Mouse (Mus musculus) liver, adult 10 weeks (tissue): Measurements from ENCODE around the gene Adnp. TPM values are rescaled to one million over a fixed set of nuclear protein-coding genes. Genes with fewer than 3 reads are reported as not detected.

Source experiments
- polyA plus RNA-seq: library from polyadenylated mRNA; stranded (reverse); fragments of 350-450 nt; fragmentation: Illumina TruSeq; extraction: RNeasy Lipid Tissue Mini Kit (QIAGEN cat#74804); gene quantifications from one replicate; pipeline ENCODE4 v1.2.3, GENCODE M21; 2014; ENCODE audit warnings: low read depth, low replicate concordance

The Adnp gene
- polyA plus RNA-seq: 2.9 TPM

DNA sequence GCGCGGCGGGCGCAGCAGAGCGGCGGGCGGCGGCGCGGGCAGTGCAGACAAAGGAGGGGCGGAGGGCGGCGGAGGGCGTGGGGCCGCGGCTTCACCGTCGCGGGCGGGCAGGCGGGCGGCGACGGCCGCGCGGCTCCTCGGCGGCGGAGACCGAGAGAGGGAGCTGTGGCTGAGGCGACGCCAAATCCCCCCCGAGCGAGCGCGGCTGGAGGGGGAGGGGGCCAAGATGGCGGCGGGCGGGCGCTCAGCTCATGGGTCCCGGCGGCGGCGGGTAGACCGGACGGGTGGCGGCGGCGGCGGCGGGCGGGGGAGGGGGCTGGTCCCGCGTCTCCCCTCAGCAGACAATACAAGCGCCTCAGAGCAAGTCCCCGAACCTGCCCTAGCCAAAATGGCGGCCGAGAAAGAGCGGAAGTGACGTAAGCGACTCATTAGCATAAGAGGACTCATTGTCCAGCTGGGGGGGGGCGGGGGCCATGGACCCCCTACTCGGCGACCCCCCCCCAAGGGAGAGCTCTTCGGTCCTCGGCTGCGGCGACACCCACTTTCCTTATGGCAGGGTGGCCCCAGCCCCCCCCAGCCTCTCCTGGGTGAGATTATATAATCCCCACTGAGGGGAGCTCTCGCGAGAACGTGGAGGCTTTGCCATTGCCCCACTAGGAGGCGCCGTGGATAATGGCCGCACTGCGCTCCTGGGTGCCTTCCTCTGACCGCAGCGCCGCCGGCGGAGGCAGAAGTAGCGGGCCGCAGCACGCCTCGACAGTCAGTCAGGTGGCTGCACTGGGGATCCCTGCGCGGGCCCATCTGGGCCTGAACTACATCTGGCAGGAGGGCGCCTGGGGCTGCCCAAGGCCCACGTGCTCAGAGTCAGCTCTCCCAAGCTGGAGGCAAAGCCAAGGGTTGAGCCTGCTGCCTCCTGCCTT lies at the start of gene Adnp:
TSS of gene Adnp (minus strand) at position 388 of the 920 bp plus-strand sequence.

GRCm38 (mm10) chr2:168230026-168230728 lies 23.3 kb upstream of the Adnp start, which contains the start of the genes Gm20716, Dpm1 and Mocs3:
Gene Gm20716 (minus strand): TSS chr2:168230364.
Gene Dpm1 (minus strand): TSS chr2:168230591.
Gene Mocs3 (plus strand): TSS chr2:168230622.

Other genes with a start within 250 kb of the Adnp start
- not detected for gene Ripor3, start 196.5 kb downstream of the Adnp start, polyA plus RNA-seq
- gene Pard6b, start 126.1 kb downstream of the Adnp start, polyA plus RNA-seq: 2.4 TPM
- 37.2 TPM for gene Gm20716, start 23.3 kb upstream of the Adnp start, polyA plus RNA-seq
- 246 TPM for gene Dpm1, start 23.5 kb upstream of the Adnp start, polyA plus RNA-seq
- gene Mocs3, start 23.5 kb upstream of the Adnp start, polyA plus RNA-seq: 1.7 TPM
- not detected for gene Kcng1, start 74.6 kb upstream of the Adnp start, polyA plus RNA-seq